ENCODE assay signal across 30 mouse cellular contexts in the genomic region with DNA sequence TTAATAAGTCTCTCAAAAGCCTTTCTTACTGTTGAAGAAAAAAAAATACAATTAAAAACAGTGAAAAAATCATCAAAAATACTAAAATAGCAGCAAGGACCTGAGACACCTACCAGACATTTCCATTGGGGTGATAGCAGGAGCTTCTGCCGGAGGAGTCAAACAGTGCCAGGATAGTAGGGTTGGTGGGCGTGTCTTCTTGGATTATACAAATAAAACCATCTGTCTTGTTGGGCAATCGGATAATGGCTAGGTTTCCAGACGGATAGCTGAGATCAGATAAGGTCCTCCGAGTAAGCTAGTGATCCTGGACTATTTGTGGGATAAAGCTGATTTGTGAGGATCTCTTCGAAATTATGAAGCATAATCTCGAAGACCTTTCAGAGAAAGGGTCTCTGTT. TPM values are rescaled to one million over a fixed set of nuclear protein-coding genes. Genes with fewer than 3 reads are reported as not detected.
"Had no signal": no experiment of that assay in that cellular context is flagged by ENCODE, and none has a peak within 500 bp of the region (broad histone marks: within the 10 kb centered on the region; RNA-seq: fewer than 3 reads in every experiment).

No protein-coding gene starts in this region.

- DNase-seq: kidney, adult 2 months; kidney, postnatal 25 days; layer of hippocampus, adult 9-11 months; layer of hippocampus, postnatal 36 days; left cerebral cortex, postnatal 4 days; lung, adult 2 months; lung, postnatal 14 days; lung, postnatal 4 days; right cerebral cortex, adult 18-20 months; right cerebral cortex, postnatal 14 days; right cerebral cortex, postnatal 4 days; thymus, adult 2 months; thymus, postnatal 14 days; thymus, postnatal 4 days had no signal

- H3K4me3 ChIP-seq: layer of hippocampus, adult 2 months; limb, embryonic 12.5 days; limb, embryonic 15.5 days; liver, embryonic 12.5 days; liver, embryonic 15.5 days; midbrain, embryonic 12.5 days had no signal

- H3K36me3 ChIP-seq: limb, embryonic 12.5 days; limb, embryonic 15.5 days; liver, embryonic 12.5 days; liver, embryonic 15.5 days; midbrain, embryonic 12.5 days had no signal

- H3K27me3 ChIP-seq: limb, embryonic 12.5 days; limb, embryonic 15.5 days; liver, embryonic 12.5 days; liver, embryonic 15.5 days; midbrain, embryonic 12.5 days had no signal

- H3K4me2 ChIP-seq: limb, embryonic 12.5 days; limb, embryonic 15.5 days; liver, embryonic 12.5 days; liver, embryonic 15.5 days; midbrain, embryonic 12.5 days had no signal

- H3K27ac ChIP-seq: kidney, postnatal 0 days; layer of hippocampus, adult 2 months; limb, embryonic 12.5 days; limb, embryonic 15.5 days; liver, embryonic 12.5 days; liver, embryonic 15.5 days; midbrain, embryonic 12.5 days; stomach, postnatal 0 days had no signal

- ATAC-seq: intestine, postnatal 0 days; liver, embryonic 12.5 days; midbrain, embryonic 16.5 days had no signal

- H3K9ac ChIP-seq: limb, embryonic 12.5 days; limb, embryonic 15.5 days; liver, embryonic 12.5 days; liver, embryonic 15.5 days; midbrain, embryonic 12.5 days had no signal

- H3K9me3 ChIP-seq: limb, embryonic 12.5 days; limb, embryonic 15.5 days; liver, embryonic 12.5 days; liver, embryonic 15.5 days; midbrain, embryonic 12.5 days had no signal

- H3K4me1 ChIP-seq: limb, embryonic 12.5 days; limb, embryonic 15.5 days; liver, embryonic 15.5 days; midbrain, embryonic 12.5 days had no signal

RNA-seq across cellular contexts. Expression of gene Erich6, which starts 15.9 kb away (rescaled TPM):
- total RNA-seq: megakaryocyte-erythroid progenitor cell, adult 5-6 weeks had no signal
- polyA plus RNA-seq: intestine, postnatal 0 days; kidney, embryonic 14.5 days; kidney, postnatal 0 days; large intestine, adult 2 months; liver, embryonic 12.5 days; liver, embryonic 15.5 days; lung, embryonic 16.5 days; neural tube, embryonic 11.5 days; stomach, embryonic 14.5 days; thymus, adult 2 months had no signal
